Mouse (Mus musculus) midbrain, postnatal 0 days (tissue): Measurements from ENCODE around the gene Cpt2. TPM values are rescaled to one million over a fixed set of nuclear protein-coding genes. Genes with fewer than 3 reads are reported as not detected.
A peak's percentile ranks its signal among the peaks of the same experiment; 100 is the strongest.

Source experiments
- ATAC-seq: fragments of 200-750 bp; cut with Nextera tagmentation; 2 replicates; pipeline ENCODE4 v1.8.0; 2017; ENCODE audit warnings: moderate number of reproducible peaks, mild to moderate bottlenecking, moderate TSS enrichment, moderate library complexity; ENCODE audit not compliant: low FRiP score
- DNase-seq: peaks from one replicate; pipeline ENCODE4 v3.0.0-alpha.2; 2015; ENCODE audit warnings: low spot score
- H3K27ac ChIP-seq: fragments of 300-500 bp; sonication (generic); 2 replicates; pipeline ENCODE4 v1.5.1; 2014; ENCODE audit warnings: low read depth, mild to moderate bottlenecking, low read length, mixed read lengths
- H3K27me3 ChIP-seq: fragments of 300-500 bp; sonication (generic); 2 replicates; pipeline ENCODE4 v1.6.1; 2014; ENCODE audit warnings: low read length, control low read depth, mixed read lengths; ENCODE audit not compliant: insufficient read depth
- H3K36me3 ChIP-seq: fragments of 300-500 bp; sonication (generic); 2 replicates; pipeline ENCODE4 v1.6.1; 2014; ENCODE audit warnings: low read length, control low read depth, mixed read lengths; ENCODE audit not compliant: insufficient read depth
- H3K4me1 ChIP-seq: fragments of 300-500 bp; sonication (generic); 2 replicates; pipeline ENCODE4 v1.6.1; 2014; ENCODE audit warnings: mild to moderate bottlenecking, control low read depth, antibody characterized with exemption, low read length, mixed read lengths; ENCODE audit not compliant: insufficient read depth
- H3K4me2 ChIP-seq: fragments of 300-500 bp; sonication (generic); 2 replicates; pipeline ENCODE4 v1.6.1; 2014; ENCODE audit warnings: low read depth, mild to moderate bottlenecking, low read length, mixed read lengths; ENCODE audit not compliant: poor library complexity, severe bottlenecking
- H3K4me3 ChIP-seq: fragments of 300-500 bp; sonication (generic); 2 replicates; pipeline ENCODE4 v1.5.1; 2014; ENCODE audit warnings: low read depth, mild to moderate bottlenecking, low read length, moderate library complexity
- H3K9ac ChIP-seq: fragments of 300-500 bp; sonication (generic); replicated peaks from 2 replicates; pipeline ENCODE4 v1.6.1; 2014; ENCODE audit warnings: mild to moderate bottlenecking, low read length, moderate library complexity, mixed read lengths; ENCODE audit not compliant: poor library complexity, severe bottlenecking
- H3K9me3 ChIP-seq: fragments of 300-500 bp; sonication (generic); 2 replicates; pipeline ENCODE4 v1.6.1; 2016; ENCODE audit warnings: low read length, control low read depth
- CTCF ChIP-seq: IDR thresholded peaks from 2 replicates; pipeline ENCODE4 v1.5.1; 2016; ENCODE audit warnings: antibody characterized with exemption, mild to moderate bottlenecking
- WGBS: fragments of 180-500 bp; shearing (Covaris S2); extraction: QIAGEN DNeasy Blood & Tissue Kit; methylation state at CpG from one replicate; pipeline ENCODE4 v1.1.7; 2014; 5-methylcytosine and 5-hydroxymethylcytosine counted together
- polyA plus RNA-seq: library from polyadenylated mRNA; unstranded; fragments of >200 nt; fragmentation: Nextera tagmentation; extraction: Ambion mirVana; gene quantifications from 2 replicates; pipeline ENCODE4 v1.2.1, GENCODE M21; 2015
- total RNA-seq: library from RNA; depleted of rRNA; stranded (reverse); fragments of >200 nt; gene quantifications from 2 replicates; pipeline ENCODE4 v1.2.3, GENCODE M21; 2014

Cpt2 gene
- total and polyA plus RNA-seq, 2 experiments from 2014 or later: 12.1 to 12.3 TPM

DNA sequence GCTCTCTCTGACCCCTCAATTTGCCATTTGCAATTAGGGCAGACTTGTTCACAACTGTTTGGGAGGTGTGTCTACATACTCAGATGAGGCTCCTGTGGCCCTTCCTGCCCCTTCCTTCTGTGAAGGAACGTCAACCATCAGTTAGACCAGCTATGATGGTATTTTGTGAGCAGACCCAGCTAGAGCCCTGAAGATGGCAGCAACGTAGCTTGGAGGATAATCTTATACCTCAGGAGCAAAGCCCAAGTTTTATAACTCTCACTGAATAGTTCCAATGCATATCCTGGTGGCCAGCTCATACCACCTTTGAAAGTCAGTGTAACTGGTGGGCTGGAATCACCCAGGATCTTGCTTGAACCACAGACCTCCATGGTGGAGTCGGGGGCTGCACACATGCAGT, 8.0 kb upstream of the Cpt2 start:
- Histone ChIP-seq H3K27me3 (no peaks in the 10 kb centered on the region), H3K4me3 (no peak overlapping the region), H3K4me2 (no peak overlapping the region), H3K27ac (no peak overlapping the region), H3K36me3 (no peaks in the 10 kb centered on the region), H3K9ac (no peak overlapping the region), H3K9me3 (no peaks in the 10 kb centered on the region), H3K4me1 (no peaks in the 10 kb centered on the region)
- DNase-seq: peak; percentile 18
- WGBS: 72% methylated on average over 3 of the region's 3 CpGs
- peak; percentile 53 for TF ChIP-seq CTCF
- ATAC-seq: no peak

DNA sequence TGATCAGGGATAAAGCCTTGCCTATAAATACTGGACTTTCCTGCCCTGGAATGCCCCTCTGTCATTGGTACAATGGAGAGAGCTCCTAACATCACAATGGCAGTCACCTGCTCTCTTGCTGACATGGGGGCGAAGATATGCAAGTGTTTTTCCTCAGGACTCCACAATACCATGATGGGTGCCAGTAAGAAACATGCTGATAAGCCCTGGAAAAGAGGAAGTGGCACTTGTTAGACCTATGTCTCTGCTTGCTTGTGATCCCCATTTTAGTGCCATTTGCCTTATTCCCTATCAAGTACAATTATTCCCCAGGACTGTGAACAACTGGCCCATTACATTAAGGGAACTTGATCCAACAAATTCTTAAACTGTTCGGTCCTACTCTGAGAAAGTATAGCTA, 5.3 kb upstream of the Cpt2 start:
- TF ChIP-seq CTCF: no peak
- H3K27me3 ChIP-seq: no peaks in the 10 kb centered on the region
- no peak for DNase-seq
- ATAC-seq: no peak
- H3K9me3 ChIP-seq: no peaks in the 10 kb centered on the region
- WGBS: 92% methylated on average over 2 of the region's 2 CpGs
- no peak overlapping the region for H3K9ac ChIP-seq
- H3K4me3 ChIP-seq: no peak overlapping the region
- H3K4me2 ChIP-seq: no peak overlapping the region
- H3K4me1 ChIP-seq: no peaks in the 10 kb centered on the region
- no peak overlapping the region for H3K27ac ChIP-seq
- no peaks in the 10 kb centered on the region for H3K36me3 ChIP-seq

DNA sequence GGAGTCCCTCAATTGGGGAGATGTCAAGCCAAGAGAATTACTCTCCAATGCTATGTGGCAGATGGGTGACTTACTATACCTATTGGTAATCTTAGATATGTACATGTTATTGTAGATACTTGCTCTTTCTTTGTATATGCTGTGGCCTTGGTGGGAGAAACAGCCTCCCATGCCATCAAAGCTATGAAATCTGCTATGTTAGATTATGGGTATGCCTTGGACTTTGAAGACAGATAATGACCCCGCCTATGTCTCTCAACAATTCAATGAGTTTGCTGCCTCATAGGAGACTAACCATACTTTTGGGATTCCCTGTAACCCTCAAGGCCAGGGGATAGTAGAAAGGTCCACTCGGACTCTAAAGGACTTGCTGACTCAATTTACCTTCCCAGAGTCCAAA, 4.9 kb upstream of the Cpt2 start:
- Histone ChIP-seq H3K4me2 (no peak overlapping the region), H3K27me3 (no peaks in the 10 kb centered on the region), H3K9me3 (no peaks in the 10 kb centered on the region), H3K4me3 (no peak overlapping the region), H3K36me3 (no peaks in the 10 kb centered on the region), H3K9ac (no peak overlapping the region), H3K4me1 (no peaks in the 10 kb centered on the region), H3K27ac (no peak overlapping the region)
- no peak for DNase-seq
- TF ChIP-seq CTCF: no peak
- no peak for ATAC-seq
- WGBS: 70% methylated on average over 2 of the region's 2 CpGs

DNA sequence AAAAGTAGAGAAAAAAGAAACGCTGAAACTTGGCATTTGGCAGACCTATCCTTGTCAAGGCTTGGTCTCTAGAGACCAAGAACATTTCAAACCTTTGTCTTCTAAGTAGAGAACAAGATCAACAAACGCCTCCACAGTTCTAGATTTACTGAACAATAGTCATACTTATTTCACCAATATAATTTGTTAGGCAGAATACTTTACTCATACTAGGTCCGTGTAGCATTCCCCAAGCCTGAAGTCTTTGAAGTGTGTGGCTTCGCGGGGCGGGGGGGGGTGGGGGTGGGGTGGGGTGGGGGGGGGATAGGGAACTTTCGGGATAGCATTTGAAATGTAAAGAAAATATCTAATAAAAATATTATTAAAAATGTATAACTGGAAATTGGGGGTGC, 389 bp upstream of the Cpt2 start:
- Histone ChIP-seq H3K9ac (0 out of 2 replicates have a peak overlapping the region, but pooled peaks have one; percentile 70), H3K4me1 (no peaks in the 10 kb centered on the region), H3K27me3 (no peaks in the 10 kb centered on the region), H3K9me3 (no peaks in the 10 kb centered on the region), H3K4me3 (peak overlapping the region; percentile 65), H3K27ac (no peak overlapping the region), H3K4me2 (peak overlapping the region; percentile 65), H3K36me3 (no peaks in the 10 kb centered on the region)
- 42% methylated on average over 7 of the region's 7 CpGs for WGBS
- TF ChIP-seq CTCF: no peak
- ATAC-seq (peak; percentile 58; the same call in 1 of the 2 replicates), DNase-seq (no peak)

DNA sequence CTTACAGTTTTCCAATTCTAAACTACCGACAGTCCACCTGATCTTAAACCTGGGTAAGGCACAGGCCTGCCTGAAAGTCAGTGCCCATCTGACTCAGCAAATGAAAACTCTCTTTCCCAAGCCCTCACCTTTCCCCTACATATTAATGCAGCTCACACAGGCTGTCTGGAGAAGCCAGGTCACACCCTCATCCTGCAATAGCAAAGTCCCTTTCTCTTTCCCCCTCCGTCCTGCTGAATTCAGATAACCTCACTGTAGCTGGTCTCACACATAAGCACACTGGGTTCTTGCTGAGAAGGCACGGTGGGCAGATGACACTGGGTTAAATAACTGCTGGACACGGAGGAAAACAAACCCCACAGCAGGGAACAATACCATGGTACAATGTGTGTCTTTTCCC, 1.5 kb downstream of the Cpt2 start:
- TF ChIP-seq CTCF: no peak
- H3K9ac ChIP-seq: no peak overlapping the region; the same call in 1 of the 2 replicates
- no peak overlapping the region for H3K27ac ChIP-seq
- no peak for DNase-seq
- ATAC-seq: no peak
- WGBS: 56% methylated on average over 4 of the region's 4 CpGs
- no peak overlapping the region for H3K4me3 ChIP-seq
- no peaks in the 10 kb centered on the region for H3K9me3 ChIP-seq
- no peaks in the 10 kb centered on the region for H3K4me1 ChIP-seq
- no peaks in the 10 kb centered on the region for H3K36me3 ChIP-seq
- H3K27me3 ChIP-seq: no peaks in the 10 kb centered on the region
- no peak overlapping the region for H3K4me2 ChIP-seq

DNA sequence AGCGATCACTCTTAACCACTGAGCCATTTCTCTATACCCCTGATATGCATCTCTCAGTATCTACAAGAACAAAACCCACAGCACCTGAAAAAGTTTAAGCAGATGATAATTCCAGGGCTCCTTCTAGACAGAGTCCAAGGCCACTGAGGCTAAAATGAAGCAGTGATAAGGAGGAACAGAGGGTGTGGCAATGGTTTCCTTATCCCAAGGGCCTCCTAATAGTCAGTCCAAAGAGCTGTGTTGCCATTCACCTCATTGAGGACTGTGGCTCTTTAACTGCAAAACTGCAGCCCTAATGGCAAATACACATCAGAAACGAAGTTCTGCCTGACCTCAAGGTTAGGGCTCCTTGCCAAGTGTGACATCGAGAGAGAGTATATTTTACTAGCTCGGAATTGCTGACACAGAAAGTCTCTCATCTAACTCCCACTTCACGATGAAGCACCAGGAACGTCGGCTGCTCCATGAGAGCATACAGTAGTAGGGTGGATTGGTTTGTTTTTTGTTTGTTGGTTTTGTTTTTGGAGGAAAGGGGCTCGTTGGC, 2.2 kb downstream of the Cpt2 start:
- ATAC-seq (no peak), DNase-seq (no peak)
- H3K4me3 ChIP-seq: no peak overlapping the region
- no peaks in the 10 kb centered on the region for H3K4me1 ChIP-seq
- no peak for TF ChIP-seq CTCF
- no peak overlapping the region for H3K9ac ChIP-seq
- no peaks in the 10 kb centered on the region for H3K27me3 ChIP-seq
- WGBS: 81% methylated on average over 8 of the region's 8 CpGs
- H3K9me3 ChIP-seq: no peaks in the 10 kb centered on the region
- H3K27ac ChIP-seq: no peak overlapping the region
- H3K36me3 ChIP-seq: no peaks in the 10 kb centered on the region
- no peak overlapping the region for H3K4me2 ChIP-seq
